Mouse (Mus musculus) heart, embryonic 13.5 days (tissue): ENCODE data around the gene Cnmd. TPM values are rescaled to one million over a fixed set of nuclear protein-coding genes. Genes with fewer than 3 reads are reported as not detected.
A peak's percentile ranks its signal among the peaks of the same experiment; 100 is the strongest.

Source experiments
- ATAC-seq: fragments of 200-750 bp; cut with Nextera tagmentation; 2 replicates; pipeline ENCODE4 v1.8.0; 2017; ENCODE audit warnings: moderate TSS enrichment; ENCODE audit not compliant: insufficient number of reproducible peaks, low FRiP score, low TSS enrichment; ENCODE audit errors: extremely low read depth
- H3K27ac ChIP-seq: fragments of 300-500 bp; sonication (generic); replicated peaks from 2 replicates; pipeline ENCODE4 v1.5.1; 2015; ENCODE audit warnings: moderate library complexity, mild to moderate bottlenecking, inconsistent platforms
- H3K27me3 ChIP-seq: fragments of 300-500 bp; sonication (generic); replicated peaks from 2 replicates; pipeline ENCODE4 v1.6.1; 2015; ENCODE audit warnings: mild to moderate bottlenecking, inconsistent platforms
- H3K36me3 ChIP-seq: fragments of 300-500 bp; sonication (generic); 2 replicates; pipeline ENCODE4 v1.6.1; 2015; ENCODE audit warnings: mild to moderate bottlenecking, inconsistent platforms
- H3K4me1 ChIP-seq: fragments of 300-500 bp; sonication (generic); 2 replicates; pipeline ENCODE4 v1.6.1; 2015; ENCODE audit warnings: inconsistent platforms
- H3K4me2 ChIP-seq: fragments of 300-500 bp; sonication (generic); 2 replicates; pipeline ENCODE4 v1.6.1; 2015; ENCODE audit warnings: inconsistent platforms, mild to moderate bottlenecking, moderate library complexity
- H3K4me3 ChIP-seq: fragments of 300-500 bp; sonication (generic); 2 replicates; pipeline ENCODE4 v1.5.1; 2015; ENCODE audit warnings: moderate library complexity, mild to moderate bottlenecking, inconsistent platforms
- H3K9ac ChIP-seq: fragments of 300-500 bp; sonication (generic); 2 replicates; pipeline ENCODE4 v1.6.1; 2015; ENCODE audit warnings: inconsistent platforms, mild to moderate bottlenecking, moderate library complexity
- H3K9me3 ChIP-seq: fragments of 300-500 bp; sonication (generic); 2 replicates; pipeline ENCODE4 v1.6.1; 2016; ENCODE audit warnings: inconsistent platforms
- whole genome bisulfite sequencing: fragments of 180-500 bp; shearing (Covaris S2); methylation state at CpG from one replicate; pipeline ENCODE4 v1.1.7; 2015; ENCODE audit warnings: mixed read lengths; 5-methylcytosine and 5-hydroxymethylcytosine counted together
- polyA plus RNA-seq: library from polyadenylated mRNA; unstranded; fragments of >200 nt; fragmentation: Nextera tagmentation; extraction: Ambion mirVana; gene quantifications from 2 replicates; pipeline ENCODE4 v1.2.1, GENCODE M21; 2015

Gene Cnmd
- 2.2 and 2.9 TPM in 2 replicates for polyA plus RNA-seq

DNA sequence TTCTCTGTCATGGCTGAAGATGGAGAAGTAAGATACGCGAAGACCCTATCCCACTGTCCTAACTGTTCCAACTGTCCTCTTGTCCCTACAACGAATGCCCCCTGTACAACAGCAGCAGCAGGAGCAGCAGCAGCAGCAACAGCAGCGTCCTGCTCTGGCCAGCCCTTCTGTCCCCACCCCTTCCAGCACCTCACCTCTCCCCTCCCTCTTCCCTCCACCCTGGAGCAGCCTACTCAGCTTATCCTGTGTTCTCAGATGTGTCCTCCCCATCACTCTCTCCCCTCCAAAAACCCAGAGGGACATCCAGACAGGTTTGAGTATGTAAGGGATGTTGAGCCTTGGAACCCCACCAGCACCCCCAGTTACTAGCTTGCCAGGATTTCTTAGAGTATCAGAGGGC is at the start of gene Cnmd:
Cnmd (minus strand) TSS at position 170 of the 400 bp plus-strand sequence.
- Histone ChIP-seq H3K27me3 (peaks cover 20% of the 10 kb centered on the region; the same call in 1 of the 2 replicates), H3K4me3 (peak within 1 kb of the TSS; percentile 36), H3K27ac (no peak within 1 kb of the TSS), H3K4me1 (peaks cover 13% of the 10 kb centered on the region), H3K9me3 (no peaks in the 10 kb centered on the region), H3K4me2 (peak within 1 kb of the TSS; percentile 65), H3K9ac (peak within 1 kb of the TSS; percentile 34), H3K36me3 (no peaks in the 10 kb centered on the region)
- no peak for ATAC-seq
- 53% methylated on average over 4 of the region's 4 CpGs for WGBS

DNA sequence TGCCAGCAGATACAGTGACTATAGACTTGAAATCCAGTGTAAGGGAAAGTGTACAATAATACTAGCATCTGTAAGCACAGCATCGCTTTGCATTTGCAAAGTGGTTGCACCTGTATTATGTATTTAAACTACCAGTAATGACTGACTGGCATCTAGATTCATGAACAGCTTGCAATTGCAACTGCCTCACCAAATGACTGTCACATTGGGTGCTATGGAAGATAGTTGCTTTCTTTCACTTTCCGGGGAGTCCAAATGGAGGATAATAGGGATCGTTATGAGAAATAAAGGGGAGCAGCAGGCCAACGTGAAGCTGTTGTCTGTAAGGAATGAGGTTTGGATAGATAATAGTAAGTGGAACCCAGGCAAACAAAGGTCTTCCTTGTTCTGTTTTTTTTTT is 49.3 kb upstream of the Cnmd start:
- no peaks in the 10 kb centered on the region for H3K36me3 ChIP-seq
- 71% methylated on average over 4 of the region's 4 CpGs for WGBS
- no peaks in the 10 kb centered on the region for H3K9me3 ChIP-seq
- H3K4me2 ChIP-seq: no peak overlapping the region
- no peak overlapping the region for H3K9ac ChIP-seq
- H3K4me1 ChIP-seq: peaks cover 17% of the 10 kb centered on the region
- H3K27ac ChIP-seq: no peak overlapping the region
- no peak overlapping the region for H3K4me3 ChIP-seq
- ATAC-seq: no peak
- no peaks in the 10 kb centered on the region for H3K27me3 ChIP-seq

GRCm38 (mm10) chr14:79703523-79704172 is 41.7 kb upstream of the Cnmd start:
- ATAC-seq: no peak
- Histone ChIP-seq H3K9ac (no peak overlapping the region), H3K4me1 (0 out of 2 replicates have a peak, but pooled peaks cover 4% of the 10 kb centered on the region), H3K4me2 (no peak overlapping the region), H3K36me3 (no peaks in the 10 kb centered on the region), H3K4me3 (no peak overlapping the region), H3K9me3 (no peaks in the 10 kb centered on the region), H3K27me3 (no peaks in the 10 kb centered on the region), H3K27ac (0 out of 2 replicates have a peak overlapping the region, but pooled peaks have one; percentile 36)
- 77% methylated on average over 22 of the region's 22 CpGs for WGBS

GRCm38 (mm10) chr14:79701606-79702005 is 39.6 kb upstream of the Cnmd start:
- ATAC-seq: no peak
- H3K4me1 ChIP-seq: 0 out of 2 replicates have a peak, but pooled peaks cover 4% of the 10 kb centered on the region
- H3K4me2 ChIP-seq: no peak overlapping the region
- no peaks in the 10 kb centered on the region for H3K36me3 ChIP-seq
- H3K27me3 ChIP-seq: no peaks in the 10 kb centered on the region
- H3K4me3 ChIP-seq: no peak overlapping the region
- no peaks in the 10 kb centered on the region for H3K9me3 ChIP-seq
- H3K27ac ChIP-seq: no peak overlapping the region
- 70% methylated on average over 5 of the region's 5 CpGs for WGBS
- no peak overlapping the region for H3K9ac ChIP-seq

DNA sequence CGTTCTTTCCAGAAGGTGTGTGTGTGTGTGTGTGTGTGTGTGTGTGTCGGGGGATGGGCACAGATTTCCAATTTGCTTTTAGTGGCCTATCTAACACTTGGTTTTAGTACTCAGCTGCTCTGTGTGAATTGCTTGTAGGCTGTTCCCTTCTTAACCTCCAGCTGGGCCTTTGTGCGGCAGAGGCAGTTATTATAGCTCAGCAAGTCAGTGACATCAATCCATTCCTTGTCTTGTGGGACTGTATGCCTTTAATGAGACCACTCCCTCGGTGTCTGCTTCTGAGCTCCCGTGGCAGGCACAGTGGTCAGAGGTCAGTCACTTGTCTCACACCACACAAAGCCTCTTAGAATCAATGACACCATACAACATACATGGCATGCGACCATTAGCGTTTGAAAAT is 39.1 kb upstream of the Cnmd start:
- Histone ChIP-seq H3K4me3 (no peak overlapping the region), H3K4me1 (0 out of 2 replicates have a peak, but pooled peaks cover 4% of the 10 kb centered on the region), H3K9me3 (no peaks in the 10 kb centered on the region), H3K9ac (no peak overlapping the region), H3K4me2 (no peak overlapping the region), H3K27ac (no peak overlapping the region), H3K36me3 (no peaks in the 10 kb centered on the region), H3K27me3 (no peaks in the 10 kb centered on the region)
- no peak for ATAC-seq
- 66% methylated on average over 7 of the region's 7 CpGs for WGBS

DNA sequence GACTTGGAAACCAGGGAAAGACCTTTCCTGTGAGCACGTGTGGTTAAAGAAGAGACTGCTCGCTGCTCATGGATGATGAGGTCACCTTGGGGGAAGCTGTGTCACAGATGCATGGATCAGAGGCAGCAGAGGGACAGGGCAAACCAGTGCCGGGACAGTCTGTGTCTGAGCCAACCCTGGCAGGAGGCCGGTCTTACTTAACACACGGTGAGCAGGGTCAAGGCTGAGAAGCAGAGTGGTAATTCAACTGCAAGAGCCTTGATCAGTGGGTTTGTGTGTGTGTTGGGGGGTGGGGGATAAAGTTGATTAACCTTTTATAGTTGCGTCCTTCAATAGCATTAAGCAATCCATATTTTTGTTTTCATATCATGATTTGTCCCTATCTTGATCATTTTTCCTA is 37.4 kb upstream of the Cnmd start:
- Histone ChIP-seq H3K4me2 (no peak overlapping the region), H3K9ac (no peak overlapping the region), H3K4me1 (0 out of 2 replicates have a peak, but pooled peaks cover 4% of the 10 kb centered on the region), H3K36me3 (no peaks in the 10 kb centered on the region), H3K27ac (no peak overlapping the region), H3K9me3 (no peaks in the 10 kb centered on the region), H3K27me3 (no peaks in the 10 kb centered on the region), H3K4me3 (no peak overlapping the region)
- no peak for ATAC-seq
- 47% methylated on average over 6 of the region's 6 CpGs for WGBS

- no peak for ATAC-seq
- no peaks in the 10 kb centered on the region for H3K27me3 ChIP-seq
- H3K4me1 ChIP-seq: no peaks in the 10 kb centered on the region
- WGBS: 80% methylated on average over 7 of the region's 7 CpGs
- no peaks in the 10 kb centered on the region for H3K9me3 ChIP-seq
- H3K36me3 ChIP-seq: no peaks in the 10 kb centered on the region
- H3K27ac ChIP-seq: no peak overlapping the region
- H3K4me2 ChIP-seq: no peak overlapping the region
- no peak overlapping the region for H3K4me3 ChIP-seq
- H3K9ac ChIP-seq: no peak overlapping the region
Observed at GRCm38 (mm10) chr14:79690068-79690844, 28.3 kb upstream of the Cnmd start.

DNA sequence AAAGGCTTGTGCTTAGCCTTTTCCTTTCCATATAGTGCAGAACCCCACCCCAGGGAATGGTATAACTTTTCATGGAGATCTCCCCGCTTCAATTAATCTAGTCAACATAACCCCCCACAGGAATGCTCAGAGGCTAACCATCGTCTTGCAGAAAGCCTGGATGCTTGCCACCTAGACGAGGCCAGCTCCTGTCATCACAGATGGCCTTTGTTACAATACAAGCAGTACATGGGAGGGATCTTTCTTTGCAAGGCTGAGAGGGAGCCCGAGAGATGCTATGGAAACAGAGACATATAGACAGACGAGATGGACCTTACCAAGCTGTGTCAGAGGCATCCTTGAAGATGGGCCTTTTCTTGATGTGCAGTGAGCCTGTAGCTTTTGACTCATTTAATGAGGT is 18.7 kb upstream of the Cnmd start:
- H3K36me3 ChIP-seq: no peaks in the 10 kb centered on the region
- H3K4me3 ChIP-seq: no peak overlapping the region
- WGBS: 57% methylated on average over 5 of the region's 5 CpGs
- no peaks in the 10 kb centered on the region for H3K9me3 ChIP-seq
- peaks cover 11% of the 10 kb centered on the region for H3K4me1 ChIP-seq
- H3K27ac ChIP-seq: no peak overlapping the region
- no peak for ATAC-seq
- H3K27me3 ChIP-seq: no peaks in the 10 kb centered on the region
- H3K9ac ChIP-seq: no peak overlapping the region
- H3K4me2 ChIP-seq: no peak overlapping the region

- Histone ChIP-seq H3K27ac (no peak overlapping the region), H3K9me3 (no peaks in the 10 kb centered on the region), H3K4me3 (no peak overlapping the region), H3K4me1 (peaks cover 13% of the 10 kb centered on the region), H3K36me3 (no peaks in the 10 kb centered on the region), H3K4me2 (peak overlapping the region; percentile 52; the same call in 1 of the 2 replicates), H3K9ac (no peak overlapping the region), H3K27me3 (no peaks in the 10 kb centered on the region)
- ATAC-seq: no peak
- WGBS: 61% methylated on average over 14 of the region's 14 CpGs
Observed at GRCm38 (mm10) chr14:79677891-79678687, 16.1 kb upstream of the Cnmd start.

- no peaks in the 10 kb centered on the region for H3K9me3 ChIP-seq
Observed at GRCm38 (mm10) chr14:79677108-79677753, 15.3 kb upstream of the Cnmd start.

More at GRCm38 (mm10) chr14:79677108-79677753, 15.3 kb upstream of the Cnmd start:
- no peaks in the 10 kb centered on the region for H3K27me3 ChIP-seq
- H3K4me1 ChIP-seq: peaks cover 20% of the 10 kb centered on the region
- ATAC-seq: no peak
- no peaks in the 10 kb centered on the region for H3K36me3 ChIP-seq
- H3K4me3 ChIP-seq: peak overlapping the region; percentile 6; the same call in 1 of the 2 replicates
- H3K27ac ChIP-seq: no peak overlapping the region
- peak overlapping the region; percentile 52 for H3K4me2 ChIP-seq
- H3K9ac ChIP-seq: peak overlapping the region; percentile 4; the same call in 1 of the 2 replicates
- WGBS: 43% methylated on average over 15 of the region's 15 CpGs
